Mouse (Mus musculus) neural tube, postnatal 0 days (tissue): ENCODE data around the gene Ankmy2. TPM values are rescaled to one million over a fixed set of nuclear protein-coding genes. Genes with fewer than 3 reads are reported as not detected.

Experiments
- polyA plus RNA-seq: library from polyadenylated mRNA; unstranded; fragments of >200 nt; fragmentation: Nextera tagmentation; extraction: Ambion mirVana; gene quantifications from 2 replicates; pipeline ENCODE4 v1.2.1, GENCODE M21; 2015

Ankmy2 gene
- 78.5 and 79.3 TPM in 2 replicates for polyA plus RNA-seq

GRCm38 (mm10) chr12:36156637-36157303 is at the start of gene Ankmy2:
Ankmy2 (plus strand) TSS chr12:36157114.

DNA sequence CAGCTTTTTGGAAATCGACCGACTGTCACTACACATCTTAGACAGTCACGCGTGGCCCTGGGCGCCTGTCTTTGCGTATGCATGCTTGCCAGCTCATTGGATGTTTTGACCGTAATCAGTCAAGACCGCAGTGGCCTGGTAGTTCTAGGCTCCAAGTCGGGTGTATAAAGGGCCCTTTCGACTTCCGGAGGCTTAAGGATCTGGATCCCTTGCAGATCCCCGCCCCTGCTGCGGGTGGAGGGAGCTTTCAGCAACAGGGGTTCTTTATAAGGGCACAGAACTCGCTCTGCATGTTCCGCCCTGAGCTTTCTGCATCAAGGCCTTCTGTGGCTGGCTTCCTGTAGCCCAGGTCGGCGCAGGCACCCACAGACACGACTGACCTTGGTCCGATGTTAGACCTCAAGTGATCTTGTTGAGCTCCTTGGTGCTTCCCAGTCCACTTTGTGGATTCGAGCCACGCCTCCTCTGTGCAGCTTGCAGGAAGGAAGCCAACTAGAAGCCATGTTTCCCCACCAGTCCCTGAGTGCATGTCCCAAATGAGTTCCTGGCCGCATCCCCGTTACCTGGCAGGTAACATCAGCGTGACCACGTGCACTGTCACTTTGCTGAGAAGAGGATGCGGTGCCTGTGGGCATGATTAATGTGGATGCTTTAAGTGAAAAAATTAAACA is 859 bp downstream of the Ankmy2 start, which contains the start of gene Bzw2:
Gene Bzw2 (minus strand): TSS at position 443 of the 671 bp plus-strand sequence.

Other genes with a start within 250 kb of the Ankmy2 start
- gene Agr3, start 231.5 kb upstream of the Ankmy2 start, polyA plus RNA-seq = 0.63 and 1.2 TPM in 2 replicates
- 0.26 TPM in 1 of 2 replicates, not detected in the other for gene Agr2, start 164.2 kb upstream of the Ankmy2 start, polyA plus RNA-seq
- 407 and 412 TPM in 2 replicates for gene Tspan13, start 114.6 kb upstream of the Ankmy2 start, polyA plus RNA-seq
- gene Bzw2, start 966 bp downstream of the Ankmy2 start, polyA plus RNA-seq = 243 and 256 TPM in 2 replicates
- not detected in 2 replicates for gene Lrrc72, start 96.3 kb downstream of the Ankmy2 start, polyA plus RNA-seq
- 23.8 and 26.8 TPM in 2 replicates for gene Sostdc1, start 157.0 kb downstream of the Ankmy2 start, polyA plus RNA-seq
- 18.7 and 19.4 TPM in 2 replicates for gene Ispd, start 224.3 kb downstream of the Ankmy2 start, polyA plus RNA-seq
- gene D630036H23Rik, start 225.1 kb downstream of the Ankmy2 start, polyA plus RNA-seq = 2.4 and 2.8 TPM in 2 replicates